Mouse (Mus musculus) small intestine, adult 2 months (tissue): ENCODE data around the gene Gm9817. TPM values are rescaled to one million over a fixed set of nuclear protein-coding genes. Genes with fewer than 3 reads are reported as not detected.

ENCODE experiments used
- H3K27ac ChIP-seq: fragments of 200-500 bp; 2 replicates; pipeline ENCODE4 v1.5.1; 2012; ENCODE audit warnings: low read depth, low read length, control low read depth, inconsistent platforms; ENCODE audit not compliant: insufficient read depth
- H3K27me3 ChIP-seq: fragments of 200-500 bp; 2 replicates; pipeline ENCODE4 v1.6.1; 2012; ENCODE audit warnings: mild to moderate bottlenecking, moderate library complexity, low read length, inconsistent platforms; ENCODE audit not compliant: control insufficient read depth, insufficient read depth
- H3K36me3 ChIP-seq: fragments of 200-500 bp; 2 replicates; pipeline ENCODE4 v1.6.1; 2012; ENCODE audit warnings: mild to moderate bottlenecking, low read length, control low read depth, inconsistent platforms; ENCODE audit not compliant: control insufficient read depth, insufficient read depth
- H3K4me1 ChIP-seq: fragments of 200-500 bp; 2 replicates; pipeline ENCODE4 v1.6.1; 2012; ENCODE audit warnings: low read length, inconsistent platforms, mixed read lengths; ENCODE audit not compliant: control insufficient read depth, insufficient read depth, insufficient read length
- H3K4me3 ChIP-seq: fragments of 200-500 bp; 2 replicates; pipeline ENCODE4 v1.5.1; 2012; ENCODE audit warnings: low read depth, mild to moderate bottlenecking, control low read depth, inconsistent platforms, low read length, moderate library complexity
- CTCF ChIP-seq: fragments of 200-500 bp; IDR thresholded peaks from 2 replicates; pipeline ENCODE4 v1.5.1; 2012; ENCODE audit warnings: low read depth, mild to moderate bottlenecking, control low read depth, inconsistent platforms, low read length, moderate library complexity, mixed read lengths; ENCODE audit not compliant: insufficient replicate concordance, insufficient read length; ENCODE audit errors: extremely low read depth
- POLR2A ChIP-seq: fragments of 200-500 bp; IDR thresholded peaks from 2 replicates; pipeline ENCODE4 v1.6.1; 2012; ENCODE audit warnings: low read depth, mild to moderate bottlenecking, control low read depth, inconsistent platforms, low read length, moderate library complexity
- WGBS: fragments of 180-500 bp; shearing (Covaris S2); methylation state at CpG from one replicate; pipeline ENCODE4 v1.1.7; 2018; 5-methylcytosine and 5-hydroxymethylcytosine counted together
- polyA plus RNA-seq: library from polyadenylated mRNA; depleted of rRNA; stranded (reverse); fragments of >200 nt; gene quantifications from 2 replicates; pipeline ENCODE4 v1.2.3, GENCODE M21; 2012

Gene Gm9817
- polyA plus RNA-seq, 1 experiment = 0.06 TPM

- TF ChIP-seq CTCF = no peak
- TF ChIP-seq POLR2A = no peak
- no peaks in the 10 kb centered on the region for H3K27me3 ChIP-seq
- H3K27ac ChIP-seq = no peak overlapping the region
- 63% methylated on average over 5 of the region's 5 CpGs for WGBS
- H3K4me1 ChIP-seq = no peaks in the 10 kb centered on the region
- H3K4me3 ChIP-seq = no peak overlapping the region
- H3K36me3 ChIP-seq = no peaks in the 10 kb centered on the region
Measured at GRCm38 (mm10) chr13:45063146-45063545, 15.3 kb upstream of the Gm9817 start.

- Histone ChIP-seq H3K27ac (no peak overlapping the region), H3K36me3 (no peaks in the 10 kb centered on the region), H3K27me3 (no peaks in the 10 kb centered on the region), H3K4me3 (no peak overlapping the region), H3K4me1 (no peaks in the 10 kb centered on the region)
- TF ChIP-seq POLR2A = no peak
- no peak for TF ChIP-seq CTCF
- whole genome bisulfite sequencing = 79% methylated on average over 4 of the region's 4 CpGs
Measured at GRCm38 (mm10) chr13:45064951-45065350, 13.5 kb upstream of the Gm9817 start.

DNA sequence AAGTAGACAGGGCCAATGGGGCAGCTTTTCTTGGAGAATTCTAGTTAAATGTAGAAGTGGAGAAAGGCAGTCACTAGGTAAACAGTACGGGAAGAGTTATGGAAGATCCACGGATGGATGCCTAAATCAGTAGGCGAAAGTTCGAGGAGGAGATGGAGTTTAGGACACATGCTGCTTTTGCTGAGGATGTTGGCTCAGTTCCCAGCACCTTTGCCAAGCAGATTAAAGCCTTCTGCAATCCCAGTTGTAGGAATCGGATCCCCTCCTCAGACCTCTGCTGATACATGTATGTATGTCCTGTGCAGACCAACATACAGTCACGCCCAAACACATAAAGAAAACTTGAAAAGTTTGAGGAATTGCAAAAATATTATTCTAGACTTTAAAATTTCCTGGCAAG, 8.1 kb upstream of the Gm9817 start:
- TF ChIP-seq POLR2A (no peak), CTCF (no peak)
- 75% methylated on average over 6 of the region's 6 CpGs for WGBS
- H3K27me3 ChIP-seq = no peaks in the 10 kb centered on the region
- no peaks in the 10 kb centered on the region for H3K4me1 ChIP-seq
- H3K4me3 ChIP-seq = no peak overlapping the region
- H3K36me3 ChIP-seq = no peaks in the 10 kb centered on the region
- no peak overlapping the region for H3K27ac ChIP-seq

GRCm38 (mm10) chr13:45075012-45075411, 3.5 kb upstream of the Gm9817 start:
- TF ChIP-seq POLR2A (no peak), CTCF (no peak)
- Histone ChIP-seq H3K4me1 (no peaks in the 10 kb centered on the region), H3K4me3 (no peak overlapping the region), H3K27me3 (no peaks in the 10 kb centered on the region), H3K36me3 (no peaks in the 10 kb centered on the region), H3K27ac (no peak overlapping the region)

DNA sequence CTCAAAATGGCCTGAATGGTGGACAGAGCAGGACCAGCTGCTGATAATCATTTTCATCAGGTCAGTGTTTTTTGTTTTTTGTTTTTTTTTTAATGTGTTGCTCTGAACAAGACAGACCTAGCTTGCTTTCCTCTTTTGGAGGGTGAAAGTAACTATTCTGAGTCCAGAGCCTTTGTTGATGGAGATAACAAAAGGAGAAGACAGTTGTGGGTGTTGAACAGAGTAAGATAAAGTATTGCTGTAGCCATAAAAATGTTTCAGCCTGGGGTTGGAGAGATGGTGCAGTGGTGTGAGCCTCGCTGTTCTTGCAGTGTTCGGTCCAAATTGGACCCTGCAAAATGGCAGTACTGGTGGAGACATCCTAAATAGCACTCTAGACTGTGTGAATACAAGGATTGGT, 2.8 kb upstream of the Gm9817 start:
- no peak for TF ChIP-seq CTCF
- no peak for TF ChIP-seq POLR2A
- 95% methylated on average over 2 of the region's 2 CpGs for WGBS

GRCm38 (mm10) chr13:45080771-45081170, 2.3 kb downstream of the Gm9817 start:
- no peak overlapping the region for H3K4me3 ChIP-seq
- no peaks in the 10 kb centered on the region for H3K27me3 ChIP-seq
- 94% methylated on average over 3 of the region's 3 CpGs for WGBS
- H3K36me3 ChIP-seq = no peaks in the 10 kb centered on the region
- TF ChIP-seq POLR2A = no peak
- TF ChIP-seq CTCF = no peak
- no peak overlapping the region for H3K27ac ChIP-seq
- no peaks in the 10 kb centered on the region for H3K4me1 ChIP-seq

More for the DNA sequence above, 2.8 kb upstream of the Gm9817 start:
- Histone ChIP-seq H3K27ac (no peak overlapping the region), H3K36me3 (no peaks in the 10 kb centered on the region), H3K4me3 (no peak overlapping the region), H3K4me1 (no peaks in the 10 kb centered on the region), H3K27me3 (no peaks in the 10 kb centered on the region)

- Histone ChIP-seq H3K27me3 (no peaks in the 10 kb centered on the region), H3K27ac (no peak overlapping the region), H3K36me3 (no peaks in the 10 kb centered on the region), H3K4me3 (no peak overlapping the region), H3K4me1 (peaks cover 4% of the 10 kb centered on the region; the same call in 1 of the 2 replicates)
- WGBS = 27% methylated on average over 5 of the region's 5 CpGs
- no peak for TF ChIP-seq POLR2A
- TF ChIP-seq CTCF = no peak
Measured at GRCm38 (mm10) chr13:45083696-45084095, 5.2 kb downstream of the Gm9817 start.

DNA sequence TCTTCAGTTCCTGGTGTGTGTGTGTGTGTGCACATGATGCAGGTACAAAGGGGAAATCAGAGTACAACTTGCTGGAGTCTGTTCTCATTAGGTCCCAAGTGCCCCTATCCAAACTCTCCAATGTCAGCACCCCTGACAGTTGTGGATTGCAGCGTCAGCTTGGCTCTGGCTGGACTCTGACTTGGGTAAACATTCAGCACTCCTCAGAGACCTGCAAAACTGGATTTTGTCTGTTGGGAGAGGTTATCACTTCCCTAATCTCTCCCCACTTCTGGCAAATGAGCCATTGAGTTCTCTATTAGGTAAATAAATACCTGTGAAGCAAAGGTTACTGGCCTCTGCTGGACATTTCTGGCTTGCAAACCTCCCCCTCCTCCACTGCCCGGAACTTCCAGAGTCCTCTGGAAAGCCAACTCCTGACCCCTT, 10.3 kb downstream of the Gm9817 start:
- WGBS = 14% methylated on average over 2 of the region's 2 CpGs
- H3K27ac ChIP-seq = peak overlapping the region; percentile 57

More for the DNA sequence above, 10.3 kb downstream of the Gm9817 start:
- Histone ChIP-seq H3K4me3 (no peak overlapping the region), H3K4me1 (peaks cover 9% of the 10 kb centered on the region; the same call in 1 of the 2 replicates), H3K27me3 (no peaks in the 10 kb centered on the region), H3K36me3 (no peaks in the 10 kb centered on the region)
- TF ChIP-seq POLR2A = no peak
- no peak for TF ChIP-seq CTCF
